Mouse (Mus musculus) liver, embryonic 11.5 days (tissue): ENCODE data around the gene Tdrd5. TPM values are rescaled to one million over a fixed set of nuclear protein-coding genes. Genes with fewer than 3 reads are reported as not detected.
"Not testable (repeated sequence)": the region's sequence is repeated elsewhere in the genome, so short reads cannot be mapped to it uniquely, and the experiment has no call there.

Experiments
- ATAC-seq: fragments of 200-750 bp; cut with Nextera tagmentation; replicated peaks from 2 replicates; pipeline ENCODE4 v1.8.0; 2017; ENCODE audit warnings: moderate number of reproducible peaks, mild to moderate bottlenecking, moderate TSS enrichment, moderate library complexity; ENCODE audit not compliant: low FRiP score
- DNase-seq: peaks from one replicate; pipeline ENCODE4 v3.0.0-alpha.2; 2017; ENCODE audit warnings: low spot score
- H3K27ac ChIP-seq: fragments of 300-500 bp; sonication (generic); 2 replicates; pipeline ENCODE4 v1.5.1; 2014; ENCODE audit warnings: mild to moderate bottlenecking, low read depth, low read length, control low read depth
- H3K27me3 ChIP-seq: fragments of 300-500 bp; sonication (generic); replicated peaks from 2 replicates; pipeline ENCODE4 v1.6.1; 2014; ENCODE audit warnings: low read length, mixed read lengths; ENCODE audit not compliant: control insufficient read depth, insufficient read depth
- H3K36me3 ChIP-seq: fragments of 300-500 bp; sonication (generic); 2 replicates; pipeline ENCODE4 v1.6.1; 2014; ENCODE audit warnings: mild to moderate bottlenecking, low read length, moderate library complexity, mixed read lengths; ENCODE audit not compliant: control insufficient read depth, insufficient read depth
- H3K4me1 ChIP-seq: fragments of 300-500 bp; sonication (generic); replicated peaks from 2 replicates; pipeline ENCODE4 v1.6.1; 2014; ENCODE audit warnings: low read length, mixed read lengths; ENCODE audit not compliant: control insufficient read depth, insufficient read depth
- H3K4me2 ChIP-seq: fragments of 300-500 bp; sonication (generic); 2 replicates; pipeline ENCODE4 v1.6.1; 2014; ENCODE audit warnings: mild to moderate bottlenecking, control low read depth, moderate library complexity
- H3K4me3 ChIP-seq: fragments of 300-500 bp; sonication (generic); 2 replicates; pipeline ENCODE4 v1.5.1; 2014; ENCODE audit warnings: low read depth, low read length, control low read depth
- H3K9ac ChIP-seq: fragments of 300-500 bp; sonication (generic); 2 replicates; pipeline ENCODE4 v1.6.1; 2014; ENCODE audit warnings: low read depth, low read length, control low read depth
- H3K9me3 ChIP-seq: fragments of 300-500 bp; sonication (generic); 2 replicates; pipeline ENCODE4 v1.6.1; 2016; ENCODE audit warnings: low read length, inconsistent platforms, mixed read lengths; ENCODE audit not compliant: control insufficient read depth
- WGBS: fragments of 180-500 bp; shearing (Covaris S2); extraction: QIAGEN DNeasy Blood & Tissue Kit; methylation state at CpG from one replicate; pipeline ENCODE4 v1.1.7; 2014; 5-methylcytosine and 5-hydroxymethylcytosine counted together
- polyA plus RNA-seq: library from polyadenylated mRNA; unstranded; fragments of >200 nt; fragmentation: Nextera tagmentation; extraction: Ambion mirVana; gene quantifications from 2 replicates; pipeline ENCODE4 v1.2.1, GENCODE M21; 2014

Tdrd5 gene
- polyA plus RNA-seq, 1 experiment from 2014 or later, result 0.44 TPM

GRCm38 (mm10) chr1:156308595-156308994 lies 5.1 kb upstream of the Tdrd5 start:
- no peaks in the 10 kb centered on the region for H3K4me1 ChIP-seq
- H3K36me3 ChIP-seq, result no peaks in the 10 kb centered on the region
- H3K9ac ChIP-seq, result no peak overlapping the region
- 55% methylated on average over 1 of the region's 1 CpGs for WGBS
- ATAC-seq (no peak), DNase-seq (no peak)
- H3K4me2 ChIP-seq, result no peak overlapping the region
- no peaks in the 10 kb centered on the region for H3K9me3 ChIP-seq
- H3K4me3 ChIP-seq, result no peak overlapping the region
- H3K27ac ChIP-seq, result no peak overlapping the region
- peaks cover 55% of the 10 kb centered on the region for H3K27me3 ChIP-seq

GRCm38 (mm10) chr1:156290016-156290415 lies 13.4 kb downstream of the Tdrd5 start:
- no peak for ATAC-seq
- 88% methylated on average over 6 of the region's 6 CpGs for WGBS
- Histone ChIP-seq H3K36me3 (no peaks in the 10 kb centered on the region), H3K4me2 (no peak overlapping the region), H3K27me3 (no peaks in the 10 kb centered on the region), H3K9ac (no peak overlapping the region), H3K9me3 (no peaks in the 10 kb centered on the region), H3K4me1 (no peaks in the 10 kb centered on the region; the same call in 1 of the 2 replicates), H3K4me3 (no peak overlapping the region), H3K27ac (no peak overlapping the region)
- no peak for DNase-seq

- not testable (repeated sequence) for ATAC-seq, DNase-seq, H3K36me3 ChIP-seq, H3K9me3 ChIP-seq, H3K27me3 ChIP-seq, H3K27ac ChIP-seq, H3K4me1 ChIP-seq, H3K9ac ChIP-seq, H3K4me2 ChIP-seq, H3K4me3 ChIP-seq
- WGBS, result 36% methylated on average over 9 of the region's 10 CpGs
These were observed 14.3 kb downstream of the Tdrd5 start for GRCm38 (mm10) chr1:156289222-156289587.

- Histone ChIP-seq H3K9ac (no peak overlapping the region), H3K27ac (no peak overlapping the region), H3K4me2 (no peak overlapping the region), H3K4me1 (peaks cover 4% of the 10 kb centered on the region; the same call in 1 of the 2 replicates), H3K36me3 (no peaks in the 10 kb centered on the region), H3K27me3 (no peaks in the 10 kb centered on the region), H3K9me3 (no peaks in the 10 kb centered on the region), H3K4me3 (no peak overlapping the region)
- ATAC-seq, result no peak
- WGBS, result 62% methylated on average over 9 of the region's 9 CpGs
- no peak for DNase-seq
These were observed 14.8 kb downstream of the Tdrd5 start for GRCm38 (mm10) chr1:156288556-156289221.

GRCm38 (mm10) chr1:156285541-156285896 lies 17.9 kb downstream of the Tdrd5 start:
- 64% methylated on average over 5 of the region's 5 CpGs for WGBS
- Histone ChIP-seq H3K4me2 (no peak overlapping the region), H3K4me1 (peaks cover 4% of the 10 kb centered on the region; the same call in 1 of the 2 replicates), H3K36me3 (no peaks in the 10 kb centered on the region), H3K27me3 (no peaks in the 10 kb centered on the region), H3K27ac (no peak overlapping the region), H3K4me3 (no peak overlapping the region), H3K9ac (no peak overlapping the region), H3K9me3 (no peaks in the 10 kb centered on the region)
- ATAC-seq, result no peak
- no peak for DNase-seq

GRCm38 (mm10) chr1:156284851-156285540 lies 18.5 kb downstream of the Tdrd5 start:
- H3K4me1 ChIP-seq, result peaks cover 4% of the 10 kb centered on the region; the same call in 1 of the 2 replicates
- 47% methylated on average over 9 of the region's 9 CpGs for WGBS
- no peak overlapping the region for H3K4me3 ChIP-seq
- DNase-seq (no peak), ATAC-seq (no peak)
- no peak overlapping the region for H3K27ac ChIP-seq
- no peaks in the 10 kb centered on the region for H3K36me3 ChIP-seq
- no peaks in the 10 kb centered on the region for H3K27me3 ChIP-seq
- H3K9me3 ChIP-seq, result no peaks in the 10 kb centered on the region
- H3K4me2 ChIP-seq, result no peak overlapping the region
- H3K9ac ChIP-seq, result no peak overlapping the region

GRCm38 (mm10) chr1:156284207-156284606 lies 19.3 kb downstream of the Tdrd5 start:
- Histone ChIP-seq H3K4me1 (peaks cover 4% of the 10 kb centered on the region; the same call in 1 of the 2 replicates), H3K36me3 (no peaks in the 10 kb centered on the region), H3K27me3 (no peaks in the 10 kb centered on the region), H3K9ac (no peak overlapping the region), H3K4me2 (no peak overlapping the region), H3K9me3 (no peaks in the 10 kb centered on the region), H3K27ac (no peak overlapping the region), H3K4me3 (no peak overlapping the region)
- DNase-seq (no peak), ATAC-seq (no peak)
- 29% methylated on average over 10 of the region's 10 CpGs for WGBS

- H3K4me3 ChIP-seq, result no peak overlapping the region
- no peaks in the 10 kb centered on the region for H3K27me3 ChIP-seq
- ATAC-seq (no peak), DNase-seq (no peak)
- H3K9me3 ChIP-seq, result no peaks in the 10 kb centered on the region
- H3K36me3 ChIP-seq, result no peaks in the 10 kb centered on the region
- no peak overlapping the region for H3K27ac ChIP-seq
- no peak overlapping the region for H3K4me2 ChIP-seq
- H3K9ac ChIP-seq, result no peak overlapping the region
- 74% methylated on average over 7 of the region's 7 CpGs for WGBS
- H3K4me1 ChIP-seq, result peaks cover 4% of the 10 kb centered on the region; the same call in 1 of the 2 replicates
These were observed 23.3 kb downstream of the Tdrd5 start for GRCm38 (mm10) chr1:156280131-156280530.

GRCm38 (mm10) chr1:156273647-156274046 lies 29.8 kb downstream of the Tdrd5 start:
- ATAC-seq, result no peak; the same call in 1 of the 2 replicates

More at GRCm38 (mm10) chr1:156273647-156274046, 29.8 kb downstream of the Tdrd5 start:
- H3K9me3 ChIP-seq, result no peaks in the 10 kb centered on the region
- 62% methylated on average over 7 of the region's 7 CpGs for WGBS
- H3K4me1 ChIP-seq, result no peaks in the 10 kb centered on the region
- no peaks in the 10 kb centered on the region for H3K36me3 ChIP-seq
- no peaks in the 10 kb centered on the region for H3K27me3 ChIP-seq
- DNase-seq, result no peak
- H3K4me3 ChIP-seq, result no peak overlapping the region
- no peak overlapping the region for H3K9ac ChIP-seq
- no peak overlapping the region for H3K27ac ChIP-seq
- no peak overlapping the region for H3K4me2 ChIP-seq
